Mouse (Mus musculus) retina, postnatal 7 days (tissue): ENCODE results near the gene Uqcc1.

Experiments
- DNase-seq: peaks from one replicate; pipeline ENCODE4 v3.0.0-alpha.2; 2012; ENCODE audit warnings: low read depth, low spot score

Uqcc1 gene

DNA sequence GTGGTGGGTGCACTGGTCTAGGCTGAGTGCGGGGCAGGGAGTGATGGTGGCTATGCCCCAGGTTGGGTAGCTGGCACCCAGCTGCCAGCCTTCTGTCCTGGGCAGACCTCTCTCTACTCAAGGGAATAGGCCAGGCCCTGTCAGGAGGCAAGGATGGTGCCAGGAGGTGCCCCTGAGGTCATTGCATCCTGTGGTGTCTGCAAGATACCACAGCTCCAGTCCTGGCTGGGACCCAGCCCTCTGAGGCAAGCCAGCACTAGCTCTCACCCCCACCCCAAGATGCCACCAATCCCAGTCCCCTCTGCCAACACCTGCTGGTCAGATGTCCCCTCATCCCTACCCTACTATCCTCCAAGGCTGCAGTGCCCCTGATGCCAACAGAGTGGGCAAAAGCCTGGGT is 113.9 kb downstream of the Uqcc1 start:
- DNase-seq, result no peak

DNA sequence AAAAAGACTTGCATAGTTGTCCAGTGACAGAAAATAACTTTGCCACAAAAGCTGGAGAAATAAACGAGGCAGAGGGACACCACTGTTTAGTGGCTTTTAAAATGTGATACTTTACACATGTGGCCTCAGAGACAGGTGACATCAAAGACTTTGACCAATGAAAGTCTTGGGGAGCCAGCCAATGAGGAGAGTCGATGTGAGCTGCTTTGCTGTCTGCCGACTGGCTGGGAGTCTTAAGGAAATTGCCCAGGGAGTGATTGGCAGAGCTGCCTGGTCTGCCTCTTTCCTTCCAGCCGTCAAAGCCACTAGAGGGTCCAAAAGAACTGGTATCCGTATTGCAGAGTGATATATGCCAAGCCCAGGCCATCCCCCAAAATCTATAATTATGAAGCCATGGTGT is 115.3 kb downstream of the Uqcc1 start:
- DNase-seq, result no peak

DNA sequence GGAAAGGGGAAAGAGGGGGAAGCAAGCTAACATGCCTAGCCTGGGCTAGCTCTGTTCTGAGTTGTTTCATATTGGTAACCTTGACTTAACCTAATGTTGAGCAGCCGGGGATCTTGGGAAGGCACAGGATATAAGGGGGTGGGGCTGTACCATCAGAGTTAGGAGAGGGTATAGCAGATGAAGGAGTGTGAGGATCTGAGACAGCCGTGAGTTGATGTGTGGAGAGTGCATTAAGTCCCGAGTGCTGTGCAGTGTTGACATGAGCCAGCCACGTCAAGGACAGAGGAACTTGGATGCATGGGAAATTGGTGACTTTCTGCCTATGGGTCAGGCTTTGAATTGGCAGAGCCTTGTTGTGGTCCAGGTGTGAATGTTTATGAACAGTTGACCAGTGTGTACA is 117.5 kb downstream of the Uqcc1 start:
- DNase-seq, result no peak

DNA sequence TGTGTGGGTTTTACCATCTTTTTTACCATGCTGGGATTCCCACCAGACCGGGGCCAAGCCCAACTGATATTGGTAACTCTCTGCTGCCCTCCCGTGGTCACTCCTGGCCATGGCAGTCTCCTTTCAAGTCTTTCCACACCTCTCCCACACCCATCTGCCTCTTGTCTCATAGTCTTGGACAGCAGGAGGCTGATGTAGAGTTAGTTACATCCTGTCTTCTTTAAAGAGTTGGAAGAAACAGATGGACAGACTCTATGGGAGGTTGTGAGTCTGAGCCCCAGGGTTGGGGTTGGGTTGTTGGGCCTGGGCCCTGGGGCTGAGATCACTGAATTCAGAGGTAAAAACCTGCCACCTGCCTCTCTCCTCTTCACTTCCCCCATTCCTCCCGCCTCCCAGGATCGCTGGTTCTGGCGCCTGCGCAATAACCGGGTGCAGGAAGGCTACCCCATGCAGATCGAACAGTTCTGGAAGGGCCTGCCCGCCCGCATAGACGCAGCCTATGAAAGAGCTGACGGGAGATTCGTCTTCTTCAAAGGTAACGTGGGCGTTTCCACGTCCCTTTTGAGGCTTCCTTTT is 118.2 kb downstream of the Uqcc1 start:
- peak; percentile 49 for DNase-seq

DNA sequence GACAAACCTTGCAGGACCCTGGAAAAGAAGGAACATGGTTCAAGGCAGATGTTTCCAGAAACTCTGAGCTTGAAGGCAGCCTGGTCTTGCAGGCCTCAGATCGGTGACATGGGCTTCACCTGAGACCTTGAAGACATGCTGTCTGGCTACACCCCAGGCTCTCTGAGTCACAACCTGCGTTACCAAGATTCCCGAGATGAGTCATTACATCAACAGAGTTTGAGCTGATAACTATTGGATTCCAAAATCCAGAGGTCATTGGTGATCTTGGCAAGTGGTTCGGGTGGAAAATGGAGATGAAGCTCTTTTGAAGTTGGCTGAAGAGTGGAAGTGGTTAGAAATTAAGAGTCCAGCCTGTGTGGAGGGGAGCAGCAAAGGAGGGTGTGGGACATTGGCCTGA is 120.5 kb downstream of the Uqcc1 start:
- no peak for DNase-seq

DNA sequence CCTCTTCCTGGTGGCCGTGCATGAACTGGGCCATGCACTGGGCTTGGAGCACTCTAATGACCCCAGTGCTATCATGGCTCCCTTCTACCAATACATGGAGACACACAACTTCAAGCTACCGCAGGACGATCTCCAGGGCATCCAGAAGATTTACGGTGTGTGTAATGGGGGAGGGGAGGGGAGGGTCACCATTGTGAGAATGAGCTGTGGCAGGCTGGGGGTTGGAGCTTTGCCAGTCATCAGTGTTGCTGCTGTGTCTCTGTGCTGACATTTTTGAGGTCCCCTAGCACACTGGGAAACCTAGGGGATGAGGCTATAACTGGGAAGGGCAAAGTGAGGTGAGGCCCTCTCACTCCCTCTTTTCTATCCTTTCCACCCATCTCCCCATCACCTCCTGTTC is 122.7 kb downstream of the Uqcc1 start:
- DNase-seq, result no peak

DNA sequence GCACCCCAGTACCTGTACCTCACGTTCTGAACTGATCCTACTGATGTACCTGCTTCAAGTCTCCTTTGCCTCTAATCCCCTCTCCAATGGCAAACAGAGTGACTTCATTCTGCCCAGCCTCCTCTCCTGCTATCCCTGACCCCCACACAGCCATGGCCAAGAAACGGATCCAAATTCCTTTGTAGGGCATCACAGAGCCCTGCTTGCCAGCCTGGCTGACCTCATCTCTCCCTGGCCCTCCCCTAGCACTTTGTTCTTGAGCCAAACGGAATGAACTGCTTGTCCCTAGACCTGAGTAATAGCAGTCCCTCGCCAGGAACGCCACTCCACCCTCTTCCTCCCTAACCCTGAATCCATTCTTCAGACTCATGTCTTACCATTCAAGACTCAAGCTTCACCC is 123.6 kb downstream of the Uqcc1 start:
- no peak for DNase-seq

DNA sequence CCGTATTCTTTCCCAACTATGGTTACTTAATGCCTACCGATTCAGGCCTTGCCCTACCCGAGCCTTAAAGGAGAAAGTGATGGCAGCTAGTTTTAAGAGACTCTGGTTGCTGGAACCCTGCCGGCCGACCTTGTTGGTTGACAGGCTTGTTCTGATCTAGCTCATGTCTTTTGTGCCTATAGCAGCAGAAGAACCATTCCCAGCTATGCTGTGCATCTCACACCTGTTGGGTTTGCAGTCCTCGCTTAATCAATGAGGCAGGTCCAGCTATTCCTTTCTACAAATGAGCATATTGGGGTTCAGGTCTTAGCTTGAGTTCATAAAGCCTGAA is 124.2 kb downstream of the Uqcc1 start:
- no peak for DNase-seq

DNA sequence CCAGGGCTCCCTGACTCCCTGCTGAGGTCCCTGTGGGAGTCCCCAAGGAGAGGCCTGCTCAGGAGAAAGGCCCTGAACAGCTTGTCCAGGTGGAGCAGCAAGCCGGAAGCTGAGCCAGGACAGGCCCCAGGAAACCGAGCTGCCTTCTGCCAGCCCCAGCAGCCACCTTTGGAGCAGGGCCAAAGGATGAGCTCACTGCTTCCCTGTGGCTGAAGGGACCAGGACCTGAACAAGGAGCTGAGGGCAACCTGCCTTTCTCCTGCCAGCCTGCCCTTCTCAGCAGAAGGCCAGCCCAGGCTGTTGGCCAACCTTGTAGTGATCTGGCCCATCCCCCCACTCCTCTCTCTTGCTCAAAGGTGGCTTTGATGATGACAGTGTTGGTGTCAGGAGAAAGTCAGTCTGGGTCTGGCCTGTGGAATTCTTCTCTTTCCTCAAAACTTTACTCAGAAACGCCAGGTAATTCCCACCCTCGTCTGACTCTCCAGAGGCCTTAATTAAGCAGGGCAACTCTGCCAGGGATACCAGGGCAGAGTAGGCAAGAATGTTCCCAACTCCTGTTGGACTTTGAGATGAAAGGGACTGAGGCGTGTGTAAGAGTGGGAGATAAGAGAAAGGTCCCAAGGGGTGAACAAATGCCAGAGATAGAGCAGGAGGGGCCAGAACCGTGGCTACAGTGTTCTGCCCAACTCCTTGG is 124.7 kb downstream of the Uqcc1 start:
- DNase-seq, result no peak

DNA sequence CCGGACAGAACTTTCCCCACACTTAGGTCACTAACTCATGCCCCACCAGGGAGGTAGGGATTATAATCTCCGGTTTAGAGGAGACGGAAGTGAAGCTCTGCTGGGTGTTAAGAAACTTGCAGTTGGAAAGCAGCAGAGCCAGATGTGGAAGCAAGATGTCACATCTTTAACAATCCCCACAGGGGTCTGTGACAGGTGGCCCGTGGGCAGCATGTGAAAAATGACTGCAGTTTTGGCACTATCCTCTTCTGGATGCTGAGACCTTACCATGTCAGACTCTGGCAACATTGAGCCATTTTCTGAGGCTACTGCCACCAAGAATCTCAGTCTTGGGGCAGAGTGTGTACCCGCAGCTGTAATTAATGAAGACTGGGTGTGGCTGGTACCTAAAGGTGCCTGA is 126.1 kb downstream of the Uqcc1 start:
- DNase-seq, result no peak

DNA sequence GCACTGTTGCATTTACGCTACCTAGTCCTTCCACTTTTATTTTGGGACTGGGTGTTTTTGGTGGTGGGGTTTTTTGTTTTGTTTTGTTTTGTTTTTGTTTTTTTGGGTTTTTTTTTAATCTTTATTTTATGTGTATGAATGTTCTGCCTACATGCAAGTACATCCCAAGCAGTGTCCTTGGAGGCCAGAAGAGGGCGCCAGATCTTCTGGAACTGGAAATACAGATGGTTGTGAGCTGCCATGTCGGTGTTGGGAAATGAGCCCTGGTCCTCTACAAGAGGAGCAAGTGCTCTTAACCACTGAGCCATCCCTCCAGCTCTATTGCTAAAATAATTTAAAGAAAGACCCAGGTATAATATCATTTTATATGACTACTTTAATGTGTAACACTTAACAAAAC is 127.3 kb downstream of the Uqcc1 start:
- no peak for DNase-seq

DNA sequence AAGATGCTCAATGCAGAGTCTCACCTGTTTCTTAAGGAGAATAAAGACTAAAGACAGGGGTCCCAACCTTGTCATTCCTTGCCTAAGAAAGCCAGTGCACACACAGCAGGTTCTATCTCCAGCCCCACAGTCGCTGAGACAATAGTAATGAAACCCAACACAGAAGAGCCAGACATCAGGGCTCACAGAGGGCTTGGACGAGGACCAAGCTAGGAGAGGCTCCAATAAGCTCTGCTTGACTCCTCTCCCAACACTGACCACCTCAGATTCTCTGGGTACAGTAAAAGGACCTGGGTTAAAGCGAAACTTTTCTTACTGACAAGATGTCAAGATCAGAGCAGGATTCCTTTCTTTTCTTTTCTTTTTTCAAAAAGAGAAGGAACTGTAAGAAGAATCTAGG is 131.5 kb downstream of the Uqcc1 start:
- DNase-seq, result no peak
